Mouse (Mus musculus): ENCODE measurements around the gene Arhgap8.

Gene Arhgap8

GRCm38 (mm10) chr15:84741573-84741972 lies 21.7 kb downstream of the Arhgap8 start:
- ChIA-PET CTCF (interaction anchor here in 3 of 4 experiments (0.6 to 5.6 kb wide), 13 partner anchors 11 to 70 kb away, joined by 3 to 22 read pairs (median 4); no protein-coding TSS in a partner anchor), POLR2A (interaction anchor here in 2 of 4 experiments (0.7 to 1.4 kb wide), 6 partner anchors 11 to 110 kb away, joined by 3 to 4 read pairs (median 3); no protein-coding TSS in a partner anchor)

- POLR2A ChIA-PET = interaction anchor here in 2 of 4 experiments (0.6 to 1.5 kb wide), 7 partner anchors 10 to 336 kb away, joined by 3 to 4 read pairs (median 3); partner anchors contain the start of gene 5031439G07Rik (in 1 of the 2)
Measured at GRCm38 (mm10) chr15:84743347-84743746, 23.5 kb downstream of the Arhgap8 start.

GRCm38 (mm10) chr15:84744308-84744707 lies 24.5 kb downstream of the Arhgap8 start:
- ChIA-PET POLR2A (interaction anchor here in 2 of 4 experiments (0.7 to 1.1 kb wide), 3 partner anchors 9 to 168 kb away, joined by 4 to 8 read pairs (median 6); no protein-coding TSS in a partner anchor), CTCF (interaction anchor here in 3 of 4 experiments (0.7 to 5.6 kb wide), 7 partner anchors 10 to 181 kb away, joined by 3 to 22 read pairs (median 4); no protein-coding TSS in a partner anchor)

More at GRCm38 (mm10) chr15:84743347-84743746, 23.5 kb downstream of the Arhgap8 start:
- CTCF ChIA-PET = interaction anchor here in 3 of 4 experiments (0.5 to 5.6 kb wide), 8 partner anchors 11 to 549 kb away, joined by 3 to 22 read pairs (median 4); no protein-coding TSS in a partner anchor

- POLR2A ChIA-PET = no interaction called here
Measured at GRCm38 (mm10) chr15:84745831-84746230, 26.0 kb downstream of the Arhgap8 start.

GRCm38 (mm10) chr15:84754987-84755386 lies 35.1 kb downstream of the Arhgap8 start:
- POLR2A ChIA-PET = interaction anchor here in 2 of 4 experiments (0.8 to 1.4 kb wide), 2 partner anchors 12 to 99 kb away, joined by 3 read pairs; no protein-coding TSS in a partner anchor
- CTCF ChIA-PET = interaction anchor here in 3 of 4 experiments (0.5 to 1.3 kb wide), 7 partner anchors 9 to 552 kb away, joined by 3 to 5 read pairs (median 4); no protein-coding TSS in a partner anchor

More at GRCm38 (mm10) chr15:84745831-84746230, 26.0 kb downstream of the Arhgap8 start:
- CTCF ChIA-PET = interaction anchor here in 2 of 4 experiments (1.0 to 1.5 kb wide), 3 partner anchors 9 to 13 kb away, joined by 3 to 6 read pairs (median 5); no protein-coding TSS in a partner anchor

GRCm38 (mm10) chr15:84756426-84756825 lies 36.6 kb downstream of the Arhgap8 start:
- POLR2A ChIA-PET = interaction anchor here (0.6 to 1.5 kb wide), 6 partner anchors 10 to 375 kb away, joined by 3 to 6 read pairs (median 4); no protein-coding TSS in a partner anchor

GRCm38 (mm10) chr15:84758493-84758892 lies 38.6 kb downstream of the Arhgap8 start:
- CTCF ChIA-PET = interaction anchor here (0.5 to 2.7 kb wide), 71 partner anchors 8 to 601 kb away, joined by 3 to 22 read pairs (median 4); partner anchors contain the start of genes Arhgap8 (in 1 of the 4), Nup50 (in 1 of the 4) and Phf21b (in 1 of the 4)
- POLR2A ChIA-PET = interaction anchor here (0.5 to 2.2 kb wide), 14 partner anchors 9 to 1361 kb away, joined by 3 to 16 read pairs (median 3); partner anchors contain the start of gene Nup50 (in 1 of the 4)

More at GRCm38 (mm10) chr15:84756426-84756825, 36.6 kb downstream of the Arhgap8 start:
- CTCF ChIA-PET = interaction anchor here (0.5 to 2.1 kb wide), 18 partner anchors 11 to 567 kb away, joined by 3 to 7 read pairs (median 4); no protein-coding TSS in a partner anchor

- ChIA-PET POLR2A (interaction anchor here in 2 of 4 experiments (0.5 to 1.5 kb wide), 3 partner anchors 10 to 91 kb away, joined by 3 read pairs; no protein-coding TSS in a partner anchor), CTCF (interaction anchor here in 1 of 4 experiments (0.8 kb wide), 1 partner anchor 527 kb away, joined by 3 read pairs; no protein-coding TSS in a partner anchor)
Measured at GRCm38 (mm10) chr15:84762712-84763422, 43.0 kb downstream of the Arhgap8 start.

GRCm38 (mm10) chr15:84763423-84763812 lies 43.6 kb downstream of the Arhgap8 start:
- POLR2A ChIA-PET = no interaction called here
- CTCF ChIA-PET = no interaction called here

- ChIA-PET CTCF (interaction anchor here in 3 of 4 experiments (0.7 to 4.5 kb wide), 13 partner anchors 8 to 229 kb away, joined by 3 to 20 read pairs (median 4); no protein-coding TSS in a partner anchor), POLR2A (interaction anchor here in 3 of 4 experiments (0.5 to 2.8 kb wide), 22 partner anchors 8 to 1622 kb away, joined by 3 to 16 read pairs (median 4); partner anchors contain the start of genes 5031439G07Rik (in 2 of the 3), Nup50 (in 2 of the 3) and Phf21b (in 1 of the 3))
Measured at GRCm38 (mm10) chr15:84766621-84767020, 46.8 kb downstream of the Arhgap8 start.

- CTCF ChIA-PET = interaction anchor here (0.6 to 4.5 kb wide), 6 partner anchors 10 to 174 kb away, joined by 3 to 20 read pairs (median 3); no protein-coding TSS in a partner anchor
- POLR2A ChIA-PET = interaction anchor here in 3 of 4 experiments (0.9 to 2.8 kb wide), 6 partner anchors 9 to 154 kb away, joined by 3 to 16 read pairs (median 3); partner anchors contain the start of gene Nup50 (in 1 of the 3)
Measured at GRCm38 (mm10) chr15:84768531-84768930, 48.7 kb downstream of the Arhgap8 start.

- ChIA-PET POLR2A (interaction anchor here in 2 of 4 experiments (0.9 to 1.2 kb wide), 3 partner anchors 11 to 153 kb away, joined by 3 read pairs; partner anchors contain the start of gene Nup50 (in 1 of the 2)), CTCF (interaction anchor here in 3 of 4 experiments (0.6 to 4.5 kb wide), 6 partner anchors 11 to 301 kb away, joined by 3 to 20 read pairs (median 6); no protein-coding TSS in a partner anchor)
Measured at GRCm38 (mm10) chr15:84769641-84770341, 49.9 kb downstream of the Arhgap8 start.

GRCm38 (mm10) chr15:84772191-84773111 lies 52.6 kb downstream of the Arhgap8 start:
- CTCF ChIA-PET = interaction anchor here in 3 of 4 experiments (0.5 to 2.5 kb wide), 15 partner anchors 12 to 299 kb away, joined by 3 to 15 read pairs (median 3); partner anchors contain the start of gene 5031439G07Rik (in 1 of the 3)
- POLR2A ChIA-PET = interaction anchor here in 3 of 4 experiments (0.5 to 2.6 kb wide), 11 partner anchors 8 to 83 kb away, joined by 3 to 15 read pairs (median 4); no protein-coding TSS in a partner anchor

- ChIA-PET POLR2A (no interaction called here), CTCF (interaction anchor here in 1 of 4 experiments (0.6 kb wide), 1 partner anchor 28 kb away, joined by 3 read pairs; no protein-coding TSS in a partner anchor)
Measured at GRCm38 (mm10) chr15:84775421-84776174, 55.7 kb downstream of the Arhgap8 start.

- ChIA-PET CTCF (interaction anchor here in 1 of 4 experiments (1.4 kb wide), 1 partner anchor 25 kb away, joined by 3 read pairs; no protein-coding TSS in a partner anchor), POLR2A (interaction anchor here in 2 of 4 experiments (0.6 to 1.4 kb wide), 4 partner anchors 11 to 53 kb away, joined by 3 to 6 read pairs (median 4); no protein-coding TSS in a partner anchor)
Measured at GRCm38 (mm10) chr15:84778587-84778986, 58.7 kb downstream of the Arhgap8 start.

Measured in embryonic stem cell, embryonic (primary cell).